In genomic region chr4:136020743-136021548, GRCm38 (mm10) we compare ENCODE assay signal across 8 mouse cellular contexts. TPM values are rescaled to one million over a fixed set of nuclear protein-coding genes. Genes with fewer than 3 reads are reported as not detected.
DNase-seq lines count a peak whose midpoint lies in the region; ATAC-seq and TF ChIP-seq lines count a peak whose summit lies in the region.

No protein-coding gene starts in this region.

- H3K4me2 ChIP-seq in forebrain, embryonic 11.5 days (ENCODE audit: low read depth, low read length, severe bottlenecking): peak overlapping the region; percentile 80
- H3K4me2 ChIP-seq in intestine, postnatal 0 days (replicated peaks; ENCODE audit: low read depth): peak overlapping the region; percentile 69
- H3K4me2 ChIP-seq in neural tube, embryonic 12.5 days (replicated peaks): peak overlapping the region; percentile 95

- no peak for TF ChIP-seq CTCF in intestine, postnatal 0 days (IDR thresholded peaks at IDR 0.05; ENCODE audit: low read depth)

- no peaks in the 10 kb centered on the region for H3K9me3 ChIP-seq in forebrain, embryonic 11.5 days (ENCODE audit: control insufficient read depth, low read length)
- no peaks in the 10 kb centered on the region for H3K9me3 ChIP-seq in intestine, postnatal 0 days (ENCODE audit: control insufficient read depth)
- H3K9me3 ChIP-seq in neural tube, embryonic 12.5 days: no peaks in the 10 kb centered on the region

- peak overlapping the region; percentile 99 for H3K4me3 ChIP-seq in forebrain, embryonic 11.5 days (ENCODE audit: low read depth, low read length)
- H3K4me3 ChIP-seq in intestine, postnatal 0 days (ENCODE audit: low read depth, low read length): peak overlapping the region; percentile 92
- H3K4me3 ChIP-seq in neural tube, embryonic 12.5 days: peak overlapping the region; percentile 97

- peak; percentile 27 for DNase-seq in layer of hippocampus, adult 9-11 months
- DNase-seq in layer of hippocampus, postnatal 25 days (ENCODE audit: extremely low spot score in 1 of 2, low spot score in 1 of 2): no peak
- DNase-seq in T-cell, adult 2 months (ENCODE audit: low spot score): peak; percentile 13
- no peak for DNase-seq in forebrain, embryonic 11.5 days (ENCODE audit: low spot score)
- DNase-seq in lung, adult 18-20 months: peak; percentile 37 to 50
- no peak for DNase-seq in gastrocnemius, postnatal 4 days (ENCODE audit: low spot score in 2 of 2)

- peak; percentile 72 for ATAC-seq in forebrain, embryonic 11.5 days (replicated peaks; ENCODE audit: low FRiP score)
- ATAC-seq in intestine, postnatal 0 days: peak; percentile 65
- ATAC-seq in neural tube, embryonic 12.5 days (ENCODE audit: low FRiP score, low read depth): peak; percentile 79

- no peaks in the 10 kb centered on the region for H3K27me3 ChIP-seq in forebrain, embryonic 11.5 days (ENCODE audit: control insufficient read depth, insufficient read depth, low read length)
- no peaks in the 10 kb centered on the region for H3K27me3 ChIP-seq in intestine, postnatal 0 days (replicated peaks; ENCODE audit: control insufficient read depth, insufficient read depth, low read length)
- H3K27me3 ChIP-seq in neural tube, embryonic 12.5 days (replicated peaks): no peaks in the 10 kb centered on the region

- H3K9ac ChIP-seq in forebrain, embryonic 11.5 days (ENCODE audit: low read length): peak overlapping the region; percentile 91
- peak overlapping the region; percentile 99 for H3K9ac ChIP-seq in intestine, postnatal 0 days (ENCODE audit: low read depth, low read length)
- H3K9ac ChIP-seq in neural tube, embryonic 12.5 days: peak overlapping the region; percentile 94

- peak overlapping the region; percentile 62 for H3K27ac ChIP-seq in forebrain, embryonic 11.5 days (ENCODE audit: low read depth, low read length)
- H3K27ac ChIP-seq in intestine, postnatal 0 days (ENCODE audit: low read depth, low read length): peak overlapping the region; percentile 75
- peak overlapping the region; percentile 51; the same call in 1 of the 2 replicates for H3K27ac ChIP-seq in neural tube, embryonic 12.5 days

- 2% methylated on average over 51 of the region's 62 CpGs for WGBS in forebrain, embryonic 11.5 days
- WGBS in intestine, postnatal 0 days: 1% methylated on average over 58 of the region's 62 CpGs
- WGBS in neural tube, embryonic 12.5 days: 1% methylated on average over 62 of the region's 62 CpGs

- no peaks in the 10 kb centered on the region for H3K36me3 ChIP-seq in forebrain, embryonic 11.5 days (ENCODE audit: control insufficient read depth, insufficient read depth, low read length)
- H3K36me3 ChIP-seq in intestine, postnatal 0 days (ENCODE audit: control insufficient read depth, insufficient read depth): no peaks in the 10 kb centered on the region
- H3K36me3 ChIP-seq in neural tube, embryonic 12.5 days: no peaks in the 10 kb centered on the region

- H3K4me1 ChIP-seq in forebrain, embryonic 11.5 days (replicated peaks; ENCODE audit: control insufficient read depth, insufficient read depth, low read length): 0 out of 2 replicates have a peak, but pooled peaks cover 5% of the 10 kb centered on the region
- H3K4me1 ChIP-seq in intestine, postnatal 0 days (replicated peaks; ENCODE audit: control insufficient read depth, insufficient read depth, low read length): no peaks in the 10 kb centered on the region; the same call in 1 of the 2 replicates
- peaks cover 15% of the 10 kb centered on the region for H3K4me1 ChIP-seq in neural tube, embryonic 12.5 days

RNA-seq across cellular contexts. Expression of gene Eloa, which starts 0.6 kb away (rescaled TPM):
- total RNA-seq in layer of hippocampus, postnatal 25 days (2021): 10 to 100 TPM; 31.3 to 31.4 TPM
- polyA plus RNA-seq in forebrain, embryonic 11.5 days (2014; fragmentation: Nextera tagmentation; extraction: Ambion mirVana): 41.0 and 43.9 TPM in 2 replicates
- polyA plus RNA-seq in intestine, postnatal 0 days (2015; fragmentation: Nextera tagmentation; extraction: Ambion mirVana): 17.1 and 18.3 TPM in 2 replicates
- polyA plus RNA-seq in neural tube, embryonic 12.5 days (2016; fragmentation: Nextera tagmentation; extraction: Ambion mirVana): 32.1 and 35.0 TPM in 2 replicates
- total RNA-seq in gastrocnemius, postnatal 4 days (2021): 10 to 100 TPM; 43.9 to 45.9 TPM

RNA-seq across cellular contexts. Expression of gene Rpl11, which starts 32.3 kb away (rescaled TPM):
- 100 to 1,000 TPM; 262 to 319 TPM for total RNA-seq in layer of hippocampus, postnatal 25 days (2021)
- 388 and 392 TPM in 2 replicates for polyA plus RNA-seq in forebrain, embryonic 11.5 days (2014; fragmentation: Nextera tagmentation; extraction: Ambion mirVana)
- polyA plus RNA-seq in intestine, postnatal 0 days (2015; fragmentation: Nextera tagmentation; extraction: Ambion mirVana): 268 and 276 TPM in 2 replicates
- polyA plus RNA-seq in neural tube, embryonic 12.5 days (2016; fragmentation: Nextera tagmentation; extraction: Ambion mirVana): 293 and 294 TPM in 2 replicates
- 100 to 1,000 TPM; 466 to 495 TPM for total RNA-seq in gastrocnemius, postnatal 4 days (2021)

RNA-seq across cellular contexts. Expression of gene Pithd1, which starts 33.9 kb away (rescaled TPM):
- 10 to 100 TPM; 84.3 to 89.7 TPM for total RNA-seq in layer of hippocampus, postnatal 25 days (2021)
- polyA plus RNA-seq in forebrain, embryonic 11.5 days (2014; fragmentation: Nextera tagmentation; extraction: Ambion mirVana): 64.9 and 67.6 TPM in 2 replicates
- 56.7 and 57.7 TPM in 2 replicates for polyA plus RNA-seq in intestine, postnatal 0 days (2015; fragmentation: Nextera tagmentation; extraction: Ambion mirVana)
- 63.2 and 63.3 TPM in 2 replicates for polyA plus RNA-seq in neural tube, embryonic 12.5 days (2016; fragmentation: Nextera tagmentation; extraction: Ambion mirVana)
- total RNA-seq in gastrocnemius, postnatal 4 days (2021): 10 to 100 TPM; 23.6 to 26.2 TPM

RNA-seq across cellular contexts. Expression of gene Lypla2, which starts 48.5 kb away (rescaled TPM):
- 100 to 1,000 TPM in 1 of 2 experiments, 10 to 100 TPM in 1; 94.7 to 110 TPM for total RNA-seq in layer of hippocampus, postnatal 25 days (2021)
- 169 and 178 TPM in 2 replicates for polyA plus RNA-seq in forebrain, embryonic 11.5 days (2014; fragmentation: Nextera tagmentation; extraction: Ambion mirVana)
- 90.3 and 94.9 TPM in 2 replicates for polyA plus RNA-seq in intestine, postnatal 0 days (2015; fragmentation: Nextera tagmentation; extraction: Ambion mirVana)
- 189 and 194 TPM in 2 replicates for polyA plus RNA-seq in neural tube, embryonic 12.5 days (2016; fragmentation: Nextera tagmentation; extraction: Ambion mirVana)
- total RNA-seq in gastrocnemius, postnatal 4 days (2021): 10 to 100 TPM; 36.5 to 39.6 TPM

RNA-seq across cellular contexts. Expression of gene Gale, which starts 57.4 kb away (rescaled TPM):
- total RNA-seq in layer of hippocampus, postnatal 25 days (2021): 10 to 100 TPM; 23.1 to 31.6 TPM
- 29.9 and 32.5 TPM in 2 replicates for polyA plus RNA-seq in forebrain, embryonic 11.5 days (2014; fragmentation: Nextera tagmentation; extraction: Ambion mirVana)
- 99.5 and 131 TPM in 2 replicates for polyA plus RNA-seq in intestine, postnatal 0 days (2015; fragmentation: Nextera tagmentation; extraction: Ambion mirVana)
- 34.8 and 38.9 TPM in 2 replicates for polyA plus RNA-seq in neural tube, embryonic 12.5 days (2016; fragmentation: Nextera tagmentation; extraction: Ambion mirVana)
- 1 to 10 TPM; 7.1 to 7.7 TPM for total RNA-seq in gastrocnemius, postnatal 4 days (2021)

Comparison
In these comparisons a context has a peak if more than half of its experiments do, and no peak if none do; other contexts are left out.
1. DNase-seq: peak in layer of hippocampus, adult 9-11 months (single experiment), T-cell, adult 2 months (single experiment) and lung, adult 18-20 months (2 of 2); none in layer of hippocampus, postnatal 25 days (0 of 2), forebrain, embryonic 11.5 days (single experiment) and gastrocnemius, postnatal 4 days (0 of 2).
2. Peak in every context shown above with its lines, with median percentiles within 50 percentile points of each other: ATAC-seq, H3K27ac ChIP-seq, H3K4me2 ChIP-seq, H3K4me3 ChIP-seq and H3K9ac ChIP-seq.